Mouse (Mus musculus): Measurements from ENCODE around the gene Pou2f2. TPM values are rescaled to one million over a fixed set of nuclear protein-coding genes. Genes with fewer than 3 reads are reported as not detected.

Gene Pou2f2
- polyA plus RNA-seq, 1 experiment from 2014 or later = 46.7 TPM

GRCm38 (mm10) chr7:25106790-25107502 is 72.6 kb downstream of the Pou2f2 start:
- ATAC-seq (ENCODE audit: low FRiP score, low TSS enrichment) = no peak
- H3K9me3 ChIP-seq (ENCODE audit: control insufficient read depth, low read length) = no peaks in the 10 kb centered on the region
- 57% methylated on average over 17 of the region's 17 CpGs for WGBS

GRCm38 (mm10) chr7:25105411-25106160 is 73.9 kb downstream of the Pou2f2 start:
- ATAC-seq (ENCODE audit: low FRiP score, low TSS enrichment) = no peak; the same call in 1 of the 2 replicates
- 17% methylated on average over 17 of the region's 17 CpGs for WGBS
- peak overlapping the region; percentile 52 for H3K27ac ChIP-seq (replicated peaks; ENCODE audit: low read depth, low read length)
- no peak overlapping the region for H3K9ac ChIP-seq (replicated peaks; ENCODE audit: low read length)
- H3K27me3 ChIP-seq (ENCODE audit: control insufficient read depth, insufficient read depth, low read length) = no peaks in the 10 kb centered on the region
- no peaks in the 10 kb centered on the region for H3K9me3 ChIP-seq (ENCODE audit: control insufficient read depth, low read length)
- H3K4me3 ChIP-seq (replicated peaks; ENCODE audit: low read depth, low read length) = no peak overlapping the region
- H3K4me1 ChIP-seq (ENCODE audit: control insufficient read depth, insufficient read depth, low read length) = no peaks in the 10 kb centered on the region
- H3K36me3 ChIP-seq (ENCODE audit: control insufficient read depth, insufficient read depth, low read length) = 0 out of 2 replicates have a peak, but pooled peaks cover 4% of the 10 kb centered on the region
- no peak overlapping the region for H3K4me2 ChIP-seq (ENCODE audit: low read length)
- DNase-seq = peak; percentile 92

More at GRCm38 (mm10) chr7:25106790-25107502, 72.6 kb downstream of the Pou2f2 start:
- DNase-seq = no peak
- 0 out of 2 replicates have a peak, but pooled peaks cover 7% of the 10 kb centered on the region for H3K36me3 ChIP-seq (ENCODE audit: control insufficient read depth, insufficient read depth, low read length)
- no peak overlapping the region for H3K9ac ChIP-seq (replicated peaks; ENCODE audit: low read length)
- H3K27ac ChIP-seq (replicated peaks; ENCODE audit: low read depth, low read length) = no peak overlapping the region
- no peak overlapping the region for H3K4me3 ChIP-seq (replicated peaks; ENCODE audit: low read depth, low read length)
- H3K4me2 ChIP-seq (ENCODE audit: low read length) = no peak overlapping the region
- no peaks in the 10 kb centered on the region for H3K4me1 ChIP-seq (ENCODE audit: control insufficient read depth, insufficient read depth, low read length)
- no peaks in the 10 kb centered on the region for H3K27me3 ChIP-seq (ENCODE audit: control insufficient read depth, insufficient read depth, low read length)

- H3K36me3 ChIP-seq (ENCODE audit: control insufficient read depth, insufficient read depth, low read length) = peaks cover 37% of the 10 kb centered on the region
- H3K4me3 ChIP-seq (replicated peaks; ENCODE audit: low read depth, low read length) = no peak overlapping the region
- H3K4me2 ChIP-seq (ENCODE audit: low read length) = no peak overlapping the region
- H3K27me3 ChIP-seq (ENCODE audit: control insufficient read depth, insufficient read depth, low read length) = no peaks in the 10 kb centered on the region
- no peak overlapping the region for H3K27ac ChIP-seq (replicated peaks; ENCODE audit: low read depth, low read length)
- ATAC-seq (ENCODE audit: low FRiP score, low TSS enrichment) = no peak
- H3K9me3 ChIP-seq (ENCODE audit: control insufficient read depth, low read length) = no peaks in the 10 kb centered on the region
- no peaks in the 10 kb centered on the region for H3K4me1 ChIP-seq (ENCODE audit: control insufficient read depth, insufficient read depth, low read length)
- no peak overlapping the region for H3K9ac ChIP-seq (replicated peaks; ENCODE audit: low read length)
- DNase-seq = no peak
- 47% methylated on average over 4 of the region's 4 CpGs for WGBS
Observed at GRCm38 (mm10) chr7:25099581-25099980, 79.9 kb downstream of the Pou2f2 start.

GRCm38 (mm10) chr7:25098169-25098568 is 81.4 kb downstream of the Pou2f2 start:
- Histone ChIP-seq H3K9ac (replicated peaks; ENCODE audit: low read length) (no peak overlapping the region), H3K9me3 (ENCODE audit: control insufficient read depth, low read length) (no peaks in the 10 kb centered on the region), H3K27me3 (ENCODE audit: control insufficient read depth, insufficient read depth, low read length) (no peaks in the 10 kb centered on the region), H3K4me3 (replicated peaks; ENCODE audit: low read depth, low read length) (no peak overlapping the region), H3K4me1 (ENCODE audit: control insufficient read depth, insufficient read depth, low read length) (no peaks in the 10 kb centered on the region), H3K27ac (replicated peaks; ENCODE audit: low read depth, low read length) (no peak overlapping the region), H3K4me2 (ENCODE audit: low read length) (no peak overlapping the region), H3K36me3 (ENCODE audit: control insufficient read depth, insufficient read depth, low read length) (peaks cover 41% of the 10 kb centered on the region)
- WGBS = 82% methylated on average over 3 of the region's 3 CpGs
- ATAC-seq (ENCODE audit: low FRiP score, low TSS enrichment) (no peak), DNase-seq (no peak)

- no peaks in the 10 kb centered on the region for H3K27me3 ChIP-seq (ENCODE audit: control insufficient read depth, insufficient read depth, low read length)
- H3K4me2 ChIP-seq (ENCODE audit: low read length) = no peak overlapping the region
- no peak for ATAC-seq (ENCODE audit: low FRiP score, low TSS enrichment)
- H3K9ac ChIP-seq (replicated peaks; ENCODE audit: low read length) = no peak overlapping the region
- no peak for DNase-seq
- H3K4me1 ChIP-seq (ENCODE audit: control insufficient read depth, insufficient read depth, low read length) = no peaks in the 10 kb centered on the region
- no peaks in the 10 kb centered on the region for H3K9me3 ChIP-seq (ENCODE audit: control insufficient read depth, low read length)
- H3K36me3 ChIP-seq (ENCODE audit: control insufficient read depth, insufficient read depth, low read length) = peaks cover 16% of the 10 kb centered on the region; the same call in 1 of the 2 replicates
- WGBS = 27% methylated on average over 10 of the region's 10 CpGs
- no peak overlapping the region for H3K27ac ChIP-seq (replicated peaks; ENCODE audit: low read depth, low read length)
- no peak overlapping the region for H3K4me3 ChIP-seq (replicated peaks; ENCODE audit: low read depth, low read length)
Observed at GRCm38 (mm10) chr7:25089875-25090274, 89.7 kb downstream of the Pou2f2 start.

- H3K4me1 ChIP-seq (ENCODE audit: control insufficient read depth, insufficient read depth, low read length) = no peaks in the 10 kb centered on the region
- ATAC-seq (ENCODE audit: low FRiP score, low TSS enrichment) (no peak), DNase-seq (no peak)
- 33% methylated on average over 11 of the region's 11 CpGs for WGBS
- no peaks in the 10 kb centered on the region for H3K9me3 ChIP-seq (ENCODE audit: control insufficient read depth, low read length)
- no peak overlapping the region for H3K27ac ChIP-seq (replicated peaks; ENCODE audit: low read depth, low read length)
- H3K4me2 ChIP-seq (ENCODE audit: low read length) = no peak overlapping the region
- no peak overlapping the region for H3K4me3 ChIP-seq (replicated peaks; ENCODE audit: low read depth, low read length)
- H3K36me3 ChIP-seq (ENCODE audit: control insufficient read depth, insufficient read depth, low read length) = peaks cover 18% of the 10 kb centered on the region
- no peaks in the 10 kb centered on the region for H3K27me3 ChIP-seq (ENCODE audit: control insufficient read depth, insufficient read depth, low read length)
- H3K9ac ChIP-seq (replicated peaks; ENCODE audit: low read length) = no peak overlapping the region
Observed at GRCm38 (mm10) chr7:25088968-25089367, 90.6 kb downstream of the Pou2f2 start.

- DNase-seq (peak; percentile 24), ATAC-seq (ENCODE audit: low FRiP score, low TSS enrichment) (no peak)
- Histone ChIP-seq H3K36me3 (ENCODE audit: control insufficient read depth, insufficient read depth, low read length) (peaks cover 22% of the 10 kb centered on the region), H3K27me3 (ENCODE audit: control insufficient read depth, insufficient read depth, low read length) (no peaks in the 10 kb centered on the region), H3K9ac (replicated peaks; ENCODE audit: low read length) (no peak overlapping the region), H3K4me2 (ENCODE audit: low read length) (no peak overlapping the region), H3K9me3 (ENCODE audit: control insufficient read depth, low read length) (no peaks in the 10 kb centered on the region), H3K27ac (replicated peaks; ENCODE audit: low read depth, low read length) (no peak overlapping the region), H3K4me3 (replicated peaks; ENCODE audit: low read depth, low read length) (no peak overlapping the region), H3K4me1 (ENCODE audit: control insufficient read depth, insufficient read depth, low read length) (no peaks in the 10 kb centered on the region)
- 10% methylated on average over 10 of the region's 10 CpGs for WGBS
Observed at GRCm38 (mm10) chr7:25088531-25088930, 91.0 kb downstream of the Pou2f2 start.

GRCm38 (mm10) chr7:25087972-25088371 is 91.6 kb downstream of the Pou2f2 start:
- no peaks in the 10 kb centered on the region for H3K9me3 ChIP-seq (ENCODE audit: control insufficient read depth, low read length)
- H3K27me3 ChIP-seq (ENCODE audit: control insufficient read depth, insufficient read depth, low read length) = no peaks in the 10 kb centered on the region
- no peak overlapping the region for H3K4me3 ChIP-seq (replicated peaks; ENCODE audit: low read depth, low read length)
- no peak for ATAC-seq (ENCODE audit: low FRiP score, low TSS enrichment)
- DNase-seq = no peak
- no peaks in the 10 kb centered on the region for H3K4me1 ChIP-seq (ENCODE audit: control insufficient read depth, insufficient read depth, low read length)
- whole genome bisulfite sequencing = 48% methylated on average over 5 of the region's 5 CpGs
- H3K36me3 ChIP-seq (ENCODE audit: control insufficient read depth, insufficient read depth, low read length) = peaks cover 28% of the 10 kb centered on the region
- H3K27ac ChIP-seq (replicated peaks; ENCODE audit: low read depth, low read length) = no peak overlapping the region
- no peak overlapping the region for H3K4me2 ChIP-seq (ENCODE audit: low read length)
- no peak overlapping the region for H3K9ac ChIP-seq (replicated peaks; ENCODE audit: low read length)
